Mouse (Mus musculus): ENCODE results near the gene Gpat3. TPM values are rescaled to one million over a fixed set of nuclear protein-coding genes. Genes with fewer than 3 reads are reported as not detected.

Gpat3 gene
- polyA plus RNA-seq, 1 experiment from 2014 or later: 0.60 TPM

DNA sequence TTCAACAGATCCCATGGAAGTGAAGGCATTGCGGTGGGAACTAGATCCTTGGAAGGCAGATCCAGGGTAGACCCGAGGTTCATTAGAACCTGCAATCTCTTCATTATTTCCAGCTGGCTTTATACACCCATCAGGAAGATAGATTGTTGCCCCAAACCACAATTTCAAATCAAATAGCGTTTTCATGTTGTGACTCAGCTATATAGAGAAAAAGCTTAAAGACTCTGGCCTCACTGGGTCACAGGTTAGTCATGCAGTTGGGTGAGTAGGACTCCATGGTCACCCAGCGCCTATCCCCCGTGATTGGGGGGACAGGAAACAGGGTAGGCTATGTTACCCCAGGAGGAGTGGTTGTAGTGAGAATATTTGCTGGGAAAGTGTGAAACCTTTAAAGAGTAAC, 69.9 kb downstream of the Gpat3 start:
- Histone ChIP-seq H3K27me3 (replicated peaks; ENCODE audit: control insufficient read depth, insufficient read depth, low read length) (no peaks in the 10 kb centered on the region), H3K9ac (ENCODE audit: low read depth, low read length) (no peak overlapping the region), H3K36me3 (ENCODE audit: control insufficient read depth, insufficient read depth, low read length) (no peaks in the 10 kb centered on the region), H3K9me3 (ENCODE audit: control insufficient read depth, low read length) (no peaks in the 10 kb centered on the region), H3K4me3 (ENCODE audit: low read depth, low read length) (no peak overlapping the region), H3K4me2 (no peak overlapping the region), H3K27ac (ENCODE audit: low read depth, low read length) (no peak overlapping the region), H3K4me1 (replicated peaks; ENCODE audit: control insufficient read depth, insufficient read depth, low read length) (no peaks in the 10 kb centered on the region)
- WGBS: 32% methylated on average over 5 of the region's 5 CpGs
- ATAC-seq (replicated peaks; ENCODE audit: low FRiP score) (no peak), DNase-seq (ENCODE audit: low spot score) (no peak)

DNA sequence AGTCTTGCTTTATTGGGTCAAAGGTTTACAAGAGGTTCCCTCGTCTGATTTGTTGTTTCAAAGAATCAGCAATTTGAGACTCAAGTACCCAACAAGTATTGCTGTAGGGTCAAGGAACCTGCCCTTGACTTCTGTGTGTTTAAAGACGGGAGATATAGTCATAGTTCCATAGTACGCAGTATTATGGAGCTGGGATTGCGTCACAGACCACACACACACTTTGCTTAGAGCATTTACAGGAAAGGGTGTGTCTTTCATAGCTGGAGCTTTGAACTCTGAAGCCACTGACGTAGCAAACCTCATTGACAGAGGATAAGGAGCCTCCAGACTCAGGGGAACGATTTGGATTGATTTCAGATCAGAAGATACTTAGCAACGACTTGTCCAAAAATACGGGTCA, 70.9 kb downstream of the Gpat3 start:
- Histone ChIP-seq H3K9me3 (ENCODE audit: control insufficient read depth, low read length) (no peaks in the 10 kb centered on the region), H3K36me3 (ENCODE audit: control insufficient read depth, insufficient read depth, low read length) (no peaks in the 10 kb centered on the region), H3K4me3 (ENCODE audit: low read depth, low read length) (no peak overlapping the region), H3K27me3 (replicated peaks; ENCODE audit: control insufficient read depth, insufficient read depth, low read length) (no peaks in the 10 kb centered on the region), H3K27ac (ENCODE audit: low read depth, low read length) (no peak overlapping the region), H3K4me1 (replicated peaks; ENCODE audit: control insufficient read depth, insufficient read depth, low read length) (no peaks in the 10 kb centered on the region), H3K9ac (ENCODE audit: low read depth, low read length) (no peak overlapping the region), H3K4me2 (no peak overlapping the region)
- DNase-seq (ENCODE audit: low spot score) (no peak), ATAC-seq (replicated peaks; ENCODE audit: low FRiP score) (no peak)
- WGBS: 45% methylated on average over 8 of the region's 8 CpGs

DNA sequence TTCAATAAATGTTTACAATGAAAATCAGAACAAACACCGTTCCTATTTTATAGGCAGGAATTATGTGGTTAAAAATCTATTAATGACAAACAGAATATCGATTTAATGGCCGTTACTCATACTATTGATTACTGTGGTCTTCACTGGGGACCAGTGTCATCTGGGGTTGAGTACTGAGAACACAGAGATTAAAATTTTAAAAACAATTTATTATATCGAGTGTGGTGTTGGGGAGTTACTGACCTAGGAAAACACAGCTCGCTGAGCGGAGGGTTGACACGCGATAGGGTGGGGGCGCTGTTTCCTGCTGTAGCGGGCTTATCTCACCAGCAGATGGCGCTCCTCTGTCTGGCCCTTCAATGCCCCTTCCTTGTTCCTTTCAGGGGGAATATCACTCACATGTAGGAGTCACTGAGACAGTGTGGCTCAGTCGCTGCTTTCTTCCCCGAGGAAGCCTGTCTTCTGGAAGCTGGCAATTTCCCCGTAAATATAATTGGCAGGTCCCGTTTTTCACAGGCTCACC, 71.8 kb downstream of the Gpat3 start:
- no peaks in the 10 kb centered on the region for H3K27me3 ChIP-seq (replicated peaks; ENCODE audit: control insufficient read depth, insufficient read depth, low read length)
- no peaks in the 10 kb centered on the region for H3K4me1 ChIP-seq (replicated peaks; ENCODE audit: control insufficient read depth, insufficient read depth, low read length)
- H3K9me3 ChIP-seq (ENCODE audit: control insufficient read depth, low read length): no peaks in the 10 kb centered on the region
- H3K27ac ChIP-seq (ENCODE audit: low read depth, low read length): no peak overlapping the region
- WGBS: 22% methylated on average over 15 of the region's 15 CpGs
- H3K36me3 ChIP-seq (ENCODE audit: control insufficient read depth, insufficient read depth, low read length): no peaks in the 10 kb centered on the region
- no peak overlapping the region for H3K4me2 ChIP-seq
- DNase-seq (ENCODE audit: low spot score): peak; percentile 60
- no peak overlapping the region for H3K9ac ChIP-seq (ENCODE audit: low read depth, low read length)
- ATAC-seq (replicated peaks; ENCODE audit: low FRiP score): 0 out of 2 replicates have a peak, but pooled peaks have one; percentile 15
- H3K4me3 ChIP-seq (ENCODE audit: low read depth, low read length): no peak overlapping the region

DNA sequence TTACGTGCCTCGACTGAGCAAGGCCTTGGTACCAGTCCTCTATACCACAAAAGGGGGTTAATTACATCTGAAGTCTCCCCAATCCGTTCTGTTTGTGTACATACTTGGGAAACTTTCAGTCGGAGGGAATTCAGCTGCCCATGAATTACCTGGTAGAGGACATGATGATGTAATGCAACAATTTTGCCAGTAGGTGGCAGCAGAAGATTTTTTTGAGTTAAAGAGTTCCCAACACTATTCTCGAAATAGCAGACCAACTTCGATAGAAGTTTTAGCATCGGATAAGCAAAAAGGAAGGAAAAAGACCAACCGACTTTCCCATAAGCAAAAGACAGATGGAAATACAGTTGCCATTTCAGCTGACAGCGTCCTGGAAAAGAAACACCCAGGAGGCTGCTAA, 73.6 kb downstream of the Gpat3 start:
- Histone ChIP-seq H3K27ac (ENCODE audit: low read depth, low read length) (no peak overlapping the region), H3K36me3 (ENCODE audit: control insufficient read depth, insufficient read depth, low read length) (no peaks in the 10 kb centered on the region), H3K4me3 (ENCODE audit: low read depth, low read length) (no peak overlapping the region), H3K4me2 (no peak overlapping the region), H3K9me3 (ENCODE audit: control insufficient read depth, low read length) (no peaks in the 10 kb centered on the region), H3K9ac (ENCODE audit: low read depth, low read length) (no peak overlapping the region), H3K4me1 (replicated peaks; ENCODE audit: control insufficient read depth, insufficient read depth, low read length) (no peaks in the 10 kb centered on the region), H3K27me3 (replicated peaks; ENCODE audit: control insufficient read depth, insufficient read depth, low read length) (no peaks in the 10 kb centered on the region)
- ATAC-seq (replicated peaks; ENCODE audit: low FRiP score) (no peak), DNase-seq (ENCODE audit: low spot score) (no peak)
- WGBS: 23% methylated on average over 9 of the region's 9 CpGs

DNA sequence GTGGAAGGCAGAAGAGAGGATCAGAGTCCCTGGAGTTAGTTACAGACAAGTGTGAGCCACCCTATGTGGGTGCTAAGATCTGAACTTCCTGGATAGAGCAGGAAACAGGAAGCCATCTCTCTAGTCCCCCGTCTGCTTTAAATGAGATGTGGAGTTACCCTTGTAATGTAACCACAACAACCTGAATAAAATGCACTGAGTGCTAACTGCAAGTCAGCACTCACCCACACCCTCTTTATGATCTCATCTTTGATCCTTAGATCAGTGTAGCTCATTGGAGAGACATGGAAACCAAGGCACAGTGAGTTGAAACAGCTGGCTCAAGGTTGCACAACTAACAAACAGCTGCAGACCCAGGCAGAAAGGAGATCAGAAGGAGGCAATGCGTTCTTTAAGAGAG, 84.2 kb downstream of the Gpat3 start:
- Histone ChIP-seq H3K4me2 (no peak overlapping the region), H3K4me1 (replicated peaks; ENCODE audit: control insufficient read depth, insufficient read depth, low read length) (no peaks in the 10 kb centered on the region), H3K27ac (ENCODE audit: low read depth, low read length) (no peak overlapping the region), H3K36me3 (ENCODE audit: control insufficient read depth, insufficient read depth, low read length) (no peaks in the 10 kb centered on the region), H3K4me3 (ENCODE audit: low read depth, low read length) (no peak overlapping the region), H3K9ac (ENCODE audit: low read depth, low read length) (no peak overlapping the region), H3K9me3 (ENCODE audit: control insufficient read depth, low read length) (no peaks in the 10 kb centered on the region), H3K27me3 (replicated peaks; ENCODE audit: control insufficient read depth, insufficient read depth, low read length) (no peaks in the 10 kb centered on the region)
- WGBS: 63% methylated on average over 2 of the region's 2 CpGs
- no peak for ATAC-seq (replicated peaks; ENCODE audit: low FRiP score)
- no peak for DNase-seq (ENCODE audit: low spot score)

DNA sequence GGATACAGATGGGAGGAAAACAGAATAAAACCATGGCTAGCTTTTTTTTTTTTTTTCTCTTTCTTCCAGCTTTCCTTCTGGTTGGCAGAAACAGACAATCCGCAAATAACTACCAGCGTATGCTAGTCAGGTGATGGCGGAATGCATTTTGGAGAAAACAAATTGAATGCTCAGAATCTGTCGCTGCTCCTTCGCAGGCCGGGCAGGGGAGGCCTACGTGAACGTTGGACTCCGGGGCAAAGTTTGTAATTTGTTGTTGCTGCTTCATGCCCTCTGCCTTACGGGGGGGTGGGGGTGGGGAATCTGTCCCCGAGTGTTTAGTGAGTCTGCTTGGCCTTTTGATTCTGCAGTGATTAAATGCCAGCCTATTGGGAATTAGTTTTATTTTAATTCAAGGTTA, 98.2 kb downstream of the Gpat3 start:
- H3K9me3 ChIP-seq (ENCODE audit: control insufficient read depth, low read length): no peaks in the 10 kb centered on the region
- no peaks in the 10 kb centered on the region for H3K36me3 ChIP-seq (ENCODE audit: control insufficient read depth, insufficient read depth, low read length)
- H3K4me2 ChIP-seq: no peak overlapping the region
- ATAC-seq (replicated peaks; ENCODE audit: low FRiP score): no peak
- no peaks in the 10 kb centered on the region for H3K27me3 ChIP-seq (replicated peaks; ENCODE audit: control insufficient read depth, insufficient read depth, low read length)
- no peak for DNase-seq (ENCODE audit: low spot score)
- no peak overlapping the region for H3K4me3 ChIP-seq (ENCODE audit: low read depth, low read length)
- no peaks in the 10 kb centered on the region for H3K4me1 ChIP-seq (replicated peaks; ENCODE audit: control insufficient read depth, insufficient read depth, low read length)
- H3K9ac ChIP-seq (ENCODE audit: low read depth, low read length): no peak overlapping the region
- WGBS: 73% methylated on average over 11 of the region's 11 CpGs
- no peak overlapping the region for H3K27ac ChIP-seq (ENCODE audit: low read depth, low read length)

DNA sequence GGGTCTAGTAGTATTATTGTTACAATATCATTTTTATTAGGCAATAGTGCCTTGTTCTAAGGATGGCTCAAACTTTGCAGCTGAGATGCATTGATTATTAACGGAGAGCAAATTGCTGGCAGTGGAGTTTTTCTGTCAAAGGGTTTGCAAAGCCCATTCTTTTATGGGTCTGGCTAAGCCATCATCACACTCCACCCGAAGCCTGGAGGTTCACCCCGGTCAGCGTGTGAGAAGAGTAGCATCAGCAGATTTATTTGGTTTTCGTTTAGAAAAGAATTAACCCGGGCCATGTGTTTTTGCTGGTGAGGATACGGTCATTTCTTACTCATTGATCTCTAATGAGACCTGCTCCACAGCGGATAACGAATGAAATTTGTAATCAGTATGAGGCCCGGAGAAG, 99.8 kb downstream of the Gpat3 start:
- H3K27ac ChIP-seq (ENCODE audit: low read depth, low read length): no peak overlapping the region
- no peaks in the 10 kb centered on the region for H3K27me3 ChIP-seq (replicated peaks; ENCODE audit: control insufficient read depth, insufficient read depth, low read length)
- H3K4me1 ChIP-seq (replicated peaks; ENCODE audit: control insufficient read depth, insufficient read depth, low read length): no peaks in the 10 kb centered on the region
- H3K4me3 ChIP-seq (ENCODE audit: low read depth, low read length): no peak overlapping the region
- H3K36me3 ChIP-seq (ENCODE audit: control insufficient read depth, insufficient read depth, low read length): no peaks in the 10 kb centered on the region
- no peaks in the 10 kb centered on the region for H3K9me3 ChIP-seq (ENCODE audit: control insufficient read depth, low read length)
- WGBS: 78% methylated on average over 10 of the region's 10 CpGs
- no peak overlapping the region for H3K9ac ChIP-seq (ENCODE audit: low read depth, low read length)
- no peak overlapping the region for H3K4me2 ChIP-seq
- no peak for DNase-seq (ENCODE audit: low spot score)
- no peak for ATAC-seq (replicated peaks; ENCODE audit: low FRiP score)

Other genes starting within 250 kb of the Gpat3 start
- 58.7 and 63.6 TPM in 2 replicates for gene Coq2, start 170.6 kb upstream of the Gpat3 start, polyA plus RNA-seq (2014; fragmentation: Nextera tagmentation; extraction: Ambion mirVana)
- gene Hpse, start 126.0 kb upstream of the Gpat3 start, polyA plus RNA-seq (2014; fragmentation: Nextera tagmentation; extraction: Ambion mirVana): 2.0 and 3.0 TPM in 2 replicates
- gene Helq, start 47.1 kb upstream of the Gpat3 start, polyA plus RNA-seq (2014; fragmentation: Nextera tagmentation; extraction: Ambion mirVana): 28.2 and 29.4 TPM in 2 replicates
- gene Mrps18c, start 47.1 kb upstream of the Gpat3 start, polyA plus RNA-seq (2014; fragmentation: Nextera tagmentation; extraction: Ambion mirVana): 210 and 211 TPM in 2 replicates
- gene Abraxas1, start 24.7 kb upstream of the Gpat3 start, polyA plus RNA-seq (2014; fragmentation: Nextera tagmentation; extraction: Ambion mirVana): 36.8 and 37.4 TPM in 2 replicates